Mouse (Mus musculus) hematopoietic stem cell, adult 5-6 weeks (primary cell): ENCODE data around the gene Lypla2. TPM values are rescaled to one million over a fixed set of nuclear protein-coding genes. Genes with fewer than 3 reads are reported as not detected.

Experiments used
- ATAC-seq, 2 experiments: fragments of 125-278 bp in 1 of 2; replicated peaks in 1 of 2; 2 replicates each; pipeline ENCODE4 v1.8.0; 2016 to 2017; ENCODE audit warnings: inconsistent platforms in 2 of 2, mild to moderate bottlenecking in 2 of 2, moderate number of reproducible peaks in 2 of 2, low read depth in 1 of 2, moderate TSS enrichment in 1 of 2; ENCODE audit not compliant: low FRiP score in 2 of 2, poor library complexity in 2 of 2, severe bottlenecking in 2 of 2, insufficient read depth in 1 of 2, low TSS enrichment in 1 of 2
- total RNA-seq: library from RNA; stranded (forward); fragments of 172-1452, 232-1000 nt; gene quantifications from 2 replicates; pipeline ENCODE4 v1.2.3, GENCODE M21; 2017

The Lypla2 gene
- total RNA-seq, 1 experiment from 2014 or later = 10.8 TPM

DNA sequence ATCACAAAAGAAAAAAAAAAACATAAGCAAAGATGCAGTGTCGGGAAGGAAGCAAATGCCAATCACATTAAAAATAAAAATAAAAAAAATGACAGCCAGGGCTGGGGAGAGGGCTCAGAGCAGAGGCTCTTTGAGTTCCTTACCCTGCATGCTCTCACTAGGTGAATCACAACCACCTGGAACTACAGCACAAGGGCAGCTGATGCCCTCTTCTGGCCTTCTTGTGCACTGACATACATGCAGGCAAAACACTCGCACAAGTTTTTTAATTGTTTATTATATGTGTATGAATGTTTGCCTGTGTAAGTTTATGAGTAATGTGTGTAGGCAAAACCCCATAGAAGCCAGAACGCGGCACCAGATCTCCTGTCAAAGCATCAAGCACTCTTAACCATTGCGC, 40.6 kb downstream of the Lypla2 start:
- ATAC-seq = peak; percentile 62 to 72

GRCm38 (mm10) chr4:135930239-135930638, 42.2 kb downstream of the Lypla2 start:
- ATAC-seq = no peak

DNA sequence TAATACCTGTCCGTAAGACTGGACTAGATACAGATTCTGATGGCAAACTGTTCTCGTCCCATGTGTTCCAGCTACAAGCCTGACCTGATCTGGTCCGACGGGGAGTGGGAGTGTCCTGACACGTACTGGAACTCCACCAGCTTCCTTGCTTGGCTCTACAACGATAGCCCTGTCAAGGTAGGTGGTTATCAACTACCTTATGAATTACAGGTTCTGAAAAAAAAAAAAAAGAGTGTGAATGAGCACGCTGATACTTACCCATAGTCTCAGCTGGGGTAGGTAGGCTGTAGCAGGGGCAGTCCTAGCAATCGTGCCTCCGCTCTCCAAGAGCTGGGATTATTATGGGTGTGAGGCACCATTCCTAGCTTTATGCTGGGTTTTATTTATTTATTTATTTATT, 42.6 kb downstream of the Lypla2 start:
- ATAC-seq = no peak

DNA sequence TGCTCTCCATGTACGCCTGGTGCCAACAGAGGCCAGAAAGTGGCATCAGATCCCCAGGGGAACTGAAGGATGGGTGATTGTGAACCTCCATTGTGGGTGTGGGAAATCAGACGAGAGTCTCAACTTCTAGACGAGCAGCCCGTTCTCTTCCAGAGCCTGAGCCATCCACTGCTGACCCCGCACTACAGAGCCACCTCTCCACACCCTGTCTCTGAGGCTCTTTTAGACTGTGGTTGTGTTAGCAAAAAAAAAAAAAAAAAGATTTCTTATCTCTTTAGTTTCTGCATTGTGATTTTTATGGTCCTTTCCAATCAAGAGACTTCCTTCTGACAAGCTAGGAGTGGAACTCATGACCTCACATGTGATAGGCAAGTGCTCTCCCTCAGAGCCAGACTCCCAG, 43.0 kb downstream of the Lypla2 start:
- ATAC-seq = no peak

- ATAC-seq = no peak
Observed at GRCm38 (mm10) chr4:135928376-135928775, 44.0 kb downstream of the Lypla2 start.

DNA sequence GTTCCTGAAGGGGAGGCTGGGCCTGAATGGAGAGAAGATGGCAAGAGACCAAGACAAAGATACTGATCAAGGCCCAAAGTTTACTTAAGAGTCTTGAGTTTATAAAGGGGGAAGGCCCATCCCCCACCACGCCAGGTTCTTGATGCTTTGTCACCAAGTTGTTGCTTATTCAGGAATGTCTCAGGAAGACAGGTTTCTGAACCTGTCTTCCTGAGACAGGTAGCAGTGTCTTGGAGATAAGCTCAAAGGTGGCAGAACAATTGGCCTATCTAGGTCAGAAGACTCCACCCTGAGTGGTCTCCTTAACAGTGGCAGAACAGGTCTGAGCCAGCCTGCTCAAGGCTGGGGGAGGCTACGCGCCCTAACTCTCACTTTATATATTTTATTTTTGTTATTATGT, 45.6 kb downstream of the Lypla2 start:
- ATAC-seq = no peak

- ATAC-seq = no peak
Observed at GRCm38 (mm10) chr4:135926195-135926808, 46.1 kb downstream of the Lypla2 start.

- no peak for ATAC-seq
Observed at GRCm38 (mm10) chr4:135925341-135925740, 47.1 kb downstream of the Lypla2 start.

DNA sequence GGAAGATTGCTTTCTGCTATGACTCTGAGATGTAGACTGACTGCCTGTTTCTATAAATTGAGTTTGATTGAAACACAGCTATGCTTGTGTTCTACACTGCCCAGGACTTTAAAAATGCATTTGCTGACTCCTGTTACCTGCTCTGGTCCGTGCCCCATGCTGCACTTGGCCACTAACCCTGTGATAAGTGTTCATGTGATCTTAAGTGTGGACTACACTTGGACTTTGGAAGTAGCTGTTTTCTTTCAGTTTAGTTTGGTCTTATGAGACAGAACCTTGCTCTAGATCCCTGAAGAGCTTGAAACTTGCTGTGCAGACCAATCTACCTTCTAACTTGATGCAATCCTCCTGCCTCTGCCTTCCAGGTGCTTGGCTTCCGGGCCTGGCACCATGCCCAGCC, 48.0 kb downstream of the Lypla2 start:
- ATAC-seq = no peak

DNA sequence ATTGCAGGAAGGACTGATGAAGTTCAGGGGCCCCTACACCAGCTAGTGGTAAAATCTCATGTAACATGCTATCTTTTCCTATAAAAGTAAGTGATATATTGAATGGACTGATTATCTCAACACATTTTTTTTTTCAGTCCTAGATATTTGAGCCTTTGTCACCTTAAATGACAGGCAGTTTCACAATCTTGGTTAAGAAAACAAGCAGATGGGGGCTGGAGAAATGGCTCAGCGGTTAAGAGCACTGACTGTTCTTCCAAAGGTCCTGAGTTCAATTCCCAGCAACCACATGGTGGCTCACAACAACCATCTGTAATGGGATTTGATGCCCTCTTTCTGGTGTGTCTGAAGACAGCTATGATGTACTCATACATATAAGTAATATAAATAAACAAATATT, 50.2 kb downstream of the Lypla2 start:
- ATAC-seq = no peak

DNA sequence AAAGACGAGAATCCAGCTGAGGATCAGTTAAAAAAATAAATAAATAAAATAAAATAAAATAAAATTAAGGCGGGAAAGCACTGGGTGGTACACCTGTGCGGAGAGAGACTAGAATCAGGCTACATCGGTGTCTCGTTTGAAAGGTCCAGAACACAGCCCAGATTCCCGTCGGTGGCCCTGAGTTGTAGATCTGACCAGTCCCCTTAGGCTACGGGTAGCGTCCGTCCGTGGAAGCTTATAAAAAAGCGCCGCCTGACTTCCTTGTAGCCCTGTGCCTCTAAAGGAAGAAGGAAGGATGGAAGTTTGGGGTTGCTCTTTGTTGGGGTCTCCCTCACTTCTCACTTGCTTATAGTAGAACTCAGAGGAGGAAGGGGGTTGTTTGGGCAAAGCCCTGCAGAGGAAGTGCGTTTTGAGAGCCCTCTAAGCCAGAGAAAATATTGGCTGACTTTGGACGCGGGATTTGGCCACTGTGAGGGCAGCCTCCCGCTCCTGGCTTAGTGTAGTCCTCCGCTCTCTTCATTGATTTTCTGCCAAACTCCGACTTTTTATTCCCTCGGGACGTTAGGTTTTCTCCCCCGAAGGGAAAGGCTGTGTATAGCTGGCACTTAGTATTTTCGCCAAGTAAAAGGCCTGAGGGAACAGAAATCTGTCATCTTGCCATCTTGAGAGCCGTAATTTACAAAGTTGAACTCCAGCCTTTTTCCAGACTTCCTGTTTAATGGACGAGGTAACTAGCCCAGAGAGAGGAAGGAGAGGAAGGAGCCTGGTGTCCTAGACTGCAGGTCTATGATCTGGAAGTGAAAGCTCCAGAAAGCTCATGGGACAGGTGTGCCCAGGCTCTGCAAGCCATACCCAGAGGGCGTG, 50.9 kb downstream of the Lypla2 start:
- ATAC-seq = no peak

- ATAC-seq = peak; percentile 87 to 94
Observed at GRCm38 (mm10) chr4:135920304-135921241, 51.9 kb downstream of the Lypla2 start, which contains the start of gene Fuca1. Gene Fuca1, plus strand, starts transcription at chr4:135920735.

GRCm38 (mm10) chr4:135919280-135919639, 53.2 kb downstream of the Lypla2 start:
- no peak; a peak in 1 of 4 replicates for ATAC-seq

- peak; percentile 20 to 50; a peak in 1 of 4 replicates for ATAC-seq
Observed at GRCm38 (mm10) chr4:135918635-135919279, 53.7 kb downstream of the Lypla2 start.
